ENCODE assay signal across 8 mouse cellular contexts in genomic region chr13:45577784-45578183, GRCm38 (mm10).
A peak's percentile ranks its signal among the peaks of the same experiment; 100 is the strongest.
DNase-seq lines count a peak whose midpoint lies in the region; ATAC-seq lines count a peak whose summit lies in the region.

No protein-coding gene starts in this region.

- intact Hi-C loops in gastrocnemius, postnatal 14 days (cut with DNase I; ENCODE audit: low total_unique reads) = no loop called here

- ATAC-seq in embryonic facial prominence, embryonic 14.5 days (ENCODE audit: low read depth) = 0 out of 2 replicates have a peak, but pooled peaks have one; percentile 24
- no peak for ATAC-seq in kidney, embryonic 14.5 days (ENCODE audit: low FRiP score, low TSS enrichment)

- H3K27ac ChIP-seq in embryonic facial prominence, embryonic 14.5 days (replicated peaks; ENCODE audit: low read depth, low read length) = no peak overlapping the region
- H3K27ac ChIP-seq in kidney, embryonic 14.5 days (ENCODE audit: low read depth, low read length) = peak overlapping the region; percentile 62; the same call in 1 of the 2 replicates
- H3K27ac ChIP-seq in forebrain, embryonic 10.5 days = no peak overlapping the region

- H3K36me3 ChIP-seq in embryonic facial prominence, embryonic 14.5 days (ENCODE audit: control insufficient read depth, insufficient read depth, low read length) = no peaks in the 10 kb centered on the region
- no peaks in the 10 kb centered on the region for H3K36me3 ChIP-seq in kidney, embryonic 14.5 days (ENCODE audit: control insufficient read depth, insufficient read depth, low read length)
- no peaks in the 10 kb centered on the region for H3K36me3 ChIP-seq in forebrain, embryonic 10.5 days (replicated peaks)

- H3K9ac ChIP-seq in embryonic facial prominence, embryonic 14.5 days (ENCODE audit: low read depth, low read length) = no peak overlapping the region
- no peak overlapping the region for H3K9ac ChIP-seq in kidney, embryonic 14.5 days (ENCODE audit: low read depth, low read length)

- WGBS in embryonic facial prominence, embryonic 14.5 days = 43% methylated on average over 2 of the region's 2 CpGs
- WGBS in kidney, embryonic 14.5 days = 35% methylated on average over 2 of the region's 2 CpGs
- 54% methylated on average over 2 of the region's 2 CpGs for WGBS in forebrain, embryonic 10.5 days

- H3K4me3 ChIP-seq in embryonic facial prominence, embryonic 14.5 days (ENCODE audit: low read depth, low read length) = no peak overlapping the region
- H3K4me3 ChIP-seq in kidney, embryonic 14.5 days (ENCODE audit: low read length) = no peak overlapping the region
- H3K4me3 ChIP-seq in forebrain, embryonic 10.5 days = no peak overlapping the region

- DNase-seq in gastrocnemius, postnatal 14 days = peak; percentile 37
- no peak for DNase-seq in gastrocnemius, adult 18-20 months (ENCODE audit: low spot score)
- peak; percentile 31 for DNase-seq in ES-CJ7 (ENCODE audit: low read depth, low spot score)
- DNase-seq in embryonic facial prominence, embryonic 14.5 days (ENCODE audit: low spot score) = peak; percentile 62
- DNase-seq in forebrain, embryonic 10.5 days (ENCODE audit: extremely low spot score, low spot score) = no peak
- no peak for DNase-seq in left cerebral cortex, adult 8-10 months (ENCODE audit: low spot score in 2 of 2)
- no peak for DNase-seq in ovary, postnatal 14 days (ENCODE audit: low spot score)

- H3K9me3 ChIP-seq in embryonic facial prominence, embryonic 14.5 days (ENCODE audit: control insufficient read depth, low read length) = no peaks in the 10 kb centered on the region
- no peaks in the 10 kb centered on the region for H3K9me3 ChIP-seq in kidney, embryonic 14.5 days (ENCODE audit: control insufficient read depth, low read length)
- no peaks in the 10 kb centered on the region for H3K9me3 ChIP-seq in forebrain, embryonic 10.5 days

- no peaks in the 10 kb centered on the region for H3K27me3 ChIP-seq in embryonic facial prominence, embryonic 14.5 days (replicated peaks; ENCODE audit: control insufficient read depth, insufficient read depth, low read length)
- H3K27me3 ChIP-seq in kidney, embryonic 14.5 days (ENCODE audit: control insufficient read depth, insufficient read depth, low read length) = no peaks in the 10 kb centered on the region
- no peaks in the 10 kb centered on the region for H3K27me3 ChIP-seq in forebrain, embryonic 10.5 days (ENCODE audit: poor library complexity, severe bottlenecking)

- no peak overlapping the region for H3K4me2 ChIP-seq in embryonic facial prominence, embryonic 14.5 days (ENCODE audit: low read depth, low read length)
- no peak overlapping the region for H3K4me2 ChIP-seq in kidney, embryonic 14.5 days (replicated peaks; ENCODE audit: low read depth, low read length)

- H3K4me1 ChIP-seq in embryonic facial prominence, embryonic 14.5 days (ENCODE audit: control insufficient read depth, insufficient read depth, low read length) = peaks cover 14% of the 10 kb centered on the region; the same call in 1 of the 2 replicates
- H3K4me1 ChIP-seq in kidney, embryonic 14.5 days (ENCODE audit: control insufficient read depth, insufficient read depth, low read length) = no peaks in the 10 kb centered on the region
- H3K4me1 ChIP-seq in forebrain, embryonic 10.5 days = peaks cover 11% of the 10 kb centered on the region

Comparison
In these comparisons a context has a peak if more than half of its experiments do, and no peak if none do; other contexts are left out.
1. DNase-seq: peak in gastrocnemius, postnatal 14 days (single experiment), ES-CJ7 (single experiment) and embryonic facial prominence, embryonic 14.5 days (single experiment); none in gastrocnemius, adult 18-20 months (single experiment), forebrain, embryonic 10.5 days (single experiment), left cerebral cortex, adult 8-10 months (0 of 2) and ovary, postnatal 14 days (single experiment).